ENCODE assay signal across 10 mouse cellular contexts in the genomic region with DNA sequence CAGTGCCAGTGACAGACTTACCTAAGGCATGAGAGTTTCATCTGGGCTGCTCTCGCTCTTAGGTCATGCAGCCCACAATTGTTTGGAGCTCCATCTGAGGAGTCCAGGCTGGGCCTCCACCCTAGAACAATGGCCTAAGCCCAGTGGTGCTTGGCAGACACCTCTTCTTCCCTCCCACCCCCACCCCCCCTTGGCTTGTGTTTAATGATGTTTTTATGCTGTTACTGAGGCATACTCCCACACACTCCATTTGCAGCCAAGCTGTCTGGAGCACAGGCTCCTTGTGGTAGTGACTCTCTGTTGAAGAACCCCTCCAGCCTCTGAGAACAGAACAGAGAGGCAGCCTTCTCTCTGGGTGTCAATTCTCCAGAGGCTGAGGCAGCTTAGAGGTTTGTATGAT.
DNase-seq lines count a peak whose midpoint lies in the region; ATAC-seq and TF ChIP-seq lines count a peak whose summit lies in the region.
"Had no signal": no experiment of that assay in that cellular context is flagged by ENCODE, and none has a peak within 500 bp of the region (broad histone marks: within the 10 kb centered on the region; RNA-seq: fewer than 3 reads in every experiment).

No protein-coding gene starts in this region.

- H3K9ac ChIP-seq in forebrain, embryonic 13.5 days = no peak overlapping the region

- no peak for TF ChIP-seq CTCF in left cerebral cortex, adult 2 months (IDR thresholded peaks at IDR 0.05)

- peak overlapping the region; percentile 24; the same call in 1 of the 2 replicates for H3K27ac ChIP-seq in left cerebral cortex, adult 2 months
- H3K27ac ChIP-seq in forebrain, embryonic 13.5 days = no peak overlapping the region

- intact Hi-C loops in left cerebral cortex, adult 2 months (cut with DNase I) = no loop called here
- intact Hi-C loops in gastrocnemius, postnatal 14 days (cut with DNase I; ENCODE audit: low total_unique reads) = no loop called here
- intact Hi-C loops in left cerebral cortex, postnatal 25 days (cut with DNase I) = no loop called here

- no peak for ATAC-seq in forebrain, embryonic 13.5 days
- ATAC-seq: hindbrain, embryonic 16.5 days; Patski had no signal

- H3K9me3 ChIP-seq in forebrain, embryonic 13.5 days (replicated peaks) = no peaks in the 10 kb centered on the region

- H3K4me3 ChIP-seq in left cerebral cortex, adult 2 months = no peak overlapping the region
- no peak overlapping the region for H3K4me3 ChIP-seq in forebrain, embryonic 13.5 days

- H3K4me1 ChIP-seq in forebrain, embryonic 13.5 days = no peaks in the 10 kb centered on the region

- H3K4me2 ChIP-seq in forebrain, embryonic 13.5 days = no peak overlapping the region

- no peaks in the 10 kb centered on the region for H3K27me3 ChIP-seq in forebrain, embryonic 13.5 days
- H3K27me3 ChIP-seq: Patski had no signal

- H3K36me3 ChIP-seq in forebrain, embryonic 13.5 days (ENCODE audit: poor library complexity, severe bottlenecking) = peaks cover 49% of the 10 kb centered on the region

- WGBS in forebrain, embryonic 13.5 days = 75% methylated on average over 1 of the region's 1 CpGs

- DNase-seq in frontal cortex, adult 2 months (ENCODE audit: extremely low spot score in 1 of 2, low spot score in 1 of 2) = peak; percentile 57 to 66
- no peak for DNase-seq in frontal cortex, postnatal 10 days (ENCODE audit: low spot score in 2 of 2)
- DNase-seq in left cerebral cortex, adult 2 months (ENCODE audit: extremely low spot score in 1 of 2, low spot score in 2 of 2) = peak in 1 of 2 experiments; percentile 30
- DNase-seq in left cerebral cortex, adult 11 months (ENCODE audit: low spot score) = no peak
- peak; percentile 53 for DNase-seq in gastrocnemius, postnatal 14 days
- DNase-seq in left cerebral cortex, postnatal 25 days (ENCODE audit: low spot score in 2 of 2) = peak; percentile 43 to 82
- DNase-seq in c-Kit-positive CD71-positive TER-119-positive erythroid progenitor cells, embryonic 14.5 days (ENCODE audit: low spot score) = no peak

Comparison
In these comparisons a context has a peak if more than half of its experiments do, and no peak if none do; other contexts are left out.
1. DNase-seq: peak in frontal cortex, adult 2 months (2 of 2), gastrocnemius, postnatal 14 days (single experiment) and left cerebral cortex, postnatal 25 days (2 of 2); none in frontal cortex, postnatal 10 days (0 of 2), left cerebral cortex, adult 11 months (single experiment) and c-Kit-positive CD71-positive TER-119-positive erythroid progenitor cells, embryonic 14.5 days (single experiment).